Mouse (Mus musculus) limb, embryonic 11.5 days (tissue): ENCODE data around the gene Prr22. TPM values are rescaled to one million over a fixed set of nuclear protein-coding genes. Genes with fewer than 3 reads are reported as not detected.

Experiments used
- ATAC-seq: fragments of 200-750 bp; cut with Nextera tagmentation; 2 replicates; pipeline ENCODE4 v1.8.0; 2017; ENCODE audit warnings: low read depth; ENCODE audit not compliant: insufficient number of reproducible peaks, low FRiP score, low TSS enrichment
- DNase-seq: peaks from one replicate; pipeline ENCODE4 v3.0.0-alpha.2; 2015; ENCODE audit warnings: low spot score
- H3K27ac ChIP-seq: fragments of 300-500 bp; sonication (generic); replicated peaks from 2 replicates; pipeline ENCODE4 v1.5.1; 2014; ENCODE audit warnings: low read depth, mild to moderate bottlenecking, low read length
- H3K27me3 ChIP-seq: fragments of 300-500 bp; sonication (generic); 2 replicates; pipeline ENCODE4 v1.6.1; 2014; ENCODE audit warnings: mild to moderate bottlenecking, low read length, mixed read lengths; ENCODE audit not compliant: control insufficient read depth, insufficient read depth
- H3K36me3 ChIP-seq: fragments of 300-500 bp; sonication (generic); 2 replicates; pipeline ENCODE4 v1.6.1; 2014; ENCODE audit warnings: mild to moderate bottlenecking, low read length, moderate library complexity, mixed read lengths; ENCODE audit not compliant: control insufficient read depth, insufficient read depth
- H3K4me1 ChIP-seq: fragments of 300-500 bp; sonication (generic); 2 replicates; pipeline ENCODE4 v1.6.1; 2014; ENCODE audit warnings: low read length, mixed read lengths; ENCODE audit not compliant: control insufficient read depth, insufficient read depth
- H3K4me2 ChIP-seq: fragments of 300-500 bp; sonication (generic); 2 replicates; pipeline ENCODE4 v1.6.1; 2014; ENCODE audit warnings: low read depth, mild to moderate bottlenecking, moderate library complexity; ENCODE audit not compliant: severe bottlenecking
- H3K4me3 ChIP-seq: fragments of 300-500 bp; sonication (generic); 2 replicates; pipeline ENCODE4 v1.5.1; 2014; ENCODE audit warnings: low read depth, low read length
- H3K9ac ChIP-seq: fragments of 300-500 bp; sonication (generic); 2 replicates; pipeline ENCODE4 v1.6.1; 2014; ENCODE audit warnings: mild to moderate bottlenecking, low read length
- H3K9me3 ChIP-seq: fragments of 300-500 bp; sonication (generic); 2 replicates; pipeline ENCODE4 v1.6.1; 2016; ENCODE audit warnings: low read length; ENCODE audit not compliant: control insufficient read depth
- WGBS: fragments of 180-500 bp; shearing (Covaris S2); extraction: QIAGEN DNeasy Blood & Tissue Kit; methylation state at CpG from one replicate; pipeline ENCODE4 v1.1.7; 2014; 5-methylcytosine and 5-hydroxymethylcytosine counted together
- polyA plus RNA-seq: library from polyadenylated mRNA; unstranded; fragments of >200 nt; fragmentation: Nextera tagmentation; extraction: Ambion mirVana; gene quantifications from 2 replicates; pipeline ENCODE4 v1.2.1, GENCODE M21; 2014

Gene Prr22
- polyA plus RNA-seq, 1 experiment from 2014 or later = 1.2 TPM

- no peak overlapping the region for H3K27ac ChIP-seq
- H3K4me2 ChIP-seq = peak overlapping the region; percentile 70; the same call in 1 of the 2 replicates
- H3K4me3 ChIP-seq = no peak overlapping the region; the same call in 1 of the 2 replicates
- peaks cover 17% of the 10 kb centered on the region for H3K36me3 ChIP-seq
- DNase-seq (no peak), ATAC-seq (no peak)
- 77% methylated on average over 8 of the region's 8 CpGs for WGBS
- H3K27me3 ChIP-seq = no peaks in the 10 kb centered on the region
- H3K9me3 ChIP-seq = no peaks in the 10 kb centered on the region
- H3K9ac ChIP-seq = no peak overlapping the region
- H3K4me1 ChIP-seq = peaks cover 22% of the 10 kb centered on the region; the same call in 1 of the 2 replicates
These were observed 6.3 kb upstream of the Prr22 start for GRCm38 (mm10) chr17:56763741-56764250.

- peak; percentile 85 for DNase-seq
- ATAC-seq = peak; percentile 67
- no peaks in the 10 kb centered on the region for H3K9me3 ChIP-seq
- H3K27ac ChIP-seq = peak within 1 kb of the TSS; percentile 84
- H3K4me3 ChIP-seq = peak within 1 kb of the TSS; percentile 68
- H3K36me3 ChIP-seq = peaks cover 24% of the 10 kb centered on the region
- peaks cover 15% of the 10 kb centered on the region; the same call in 1 of the 2 replicates for H3K4me1 ChIP-seq
- no peaks in the 10 kb centered on the region for H3K27me3 ChIP-seq
- 2% methylated on average over 58 of the region's 58 CpGs for WGBS
- peak within 1 kb of the TSS; percentile 80 for H3K9ac ChIP-seq
- H3K4me2 ChIP-seq = peak within 1 kb of the TSS; percentile 70
These were observed 5.3 kb upstream of the Prr22 start, which contains the start of gene Dus3l for GRCm38 (mm10) chr17:56764474-56765354. Dus3l (plus strand) TSS chr17:56764757.

- WGBS = 60% methylated on average over 12 of the region's 12 CpGs
- ATAC-seq = no peak
These were observed 4.6 kb upstream of the Prr22 start for GRCm38 (mm10) chr17:56765431-56765830.

GRCm38 (mm10) chr17:56766631-56767405, 3.2 kb upstream of the Prr22 start:
- Histone ChIP-seq H3K4me1 (peaks cover 10% of the 10 kb centered on the region; the same call in 1 of the 2 replicates), H3K4me3 (no peak overlapping the region), H3K4me2 (no peak overlapping the region), H3K9ac (no peak overlapping the region), H3K36me3 (peaks cover 30% of the 10 kb centered on the region), H3K9me3 (no peaks in the 10 kb centered on the region), H3K27me3 (no peaks in the 10 kb centered on the region), H3K27ac (no peak overlapping the region)
- ATAC-seq (no peak), DNase-seq (no peak)
- WGBS = 92% methylated on average over 27 of the region's 27 CpGs

More at GRCm38 (mm10) chr17:56765431-56765830, 4.6 kb upstream of the Prr22 start:
- H3K4me3 ChIP-seq = peak overlapping the region; percentile 68
- H3K9me3 ChIP-seq = no peaks in the 10 kb centered on the region
- H3K27ac ChIP-seq = no peak overlapping the region
- H3K27me3 ChIP-seq = no peaks in the 10 kb centered on the region
- H3K4me1 ChIP-seq = peaks cover 11% of the 10 kb centered on the region; the same call in 1 of the 2 replicates
- no peak for DNase-seq
- H3K9ac ChIP-seq = peak overlapping the region; percentile 80; the same call in 1 of the 2 replicates
- peaks cover 24% of the 10 kb centered on the region for H3K36me3 ChIP-seq
- H3K4me2 ChIP-seq = peak overlapping the region; percentile 70

GRCm38 (mm10) chr17:56767531-56768135, 2.4 kb upstream of the Prr22 start:
- WGBS = 94% methylated on average over 29 of the region's 29 CpGs
- DNase-seq = no peak
- Histone ChIP-seq H3K27ac (no peak overlapping the region), H3K4me1 (0 out of 2 replicates have a peak, but pooled peaks cover 5% of the 10 kb centered on the region), H3K4me2 (no peak overlapping the region), H3K9me3 (no peaks in the 10 kb centered on the region), H3K27me3 (no peaks in the 10 kb centered on the region), H3K4me3 (no peak overlapping the region), H3K36me3 (peaks cover 30% of the 10 kb centered on the region), H3K9ac (no peak overlapping the region)
- no peak for ATAC-seq

- 92% methylated on average over 11 of the region's 11 CpGs for WGBS
- no peak overlapping the region for H3K4me3 ChIP-seq
- peaks cover 30% of the 10 kb centered on the region for H3K36me3 ChIP-seq
- no peak overlapping the region for H3K4me2 ChIP-seq
- H3K27me3 ChIP-seq = no peaks in the 10 kb centered on the region
- H3K9ac ChIP-seq = no peak overlapping the region
- H3K27ac ChIP-seq = no peak overlapping the region
- no peaks in the 10 kb centered on the region for H3K9me3 ChIP-seq
- ATAC-seq = no peak
- DNase-seq = no peak
- H3K4me1 ChIP-seq = 0 out of 2 replicates have a peak, but pooled peaks cover 5% of the 10 kb centered on the region
These were observed 1.1 kb upstream of the Prr22 start for GRCm38 (mm10) chr17:56768941-56769340.

GRCm38 (mm10) chr17:56777568-56777967, 7.5 kb downstream of the Prr22 start:
- ATAC-seq = no peak
- WGBS = 91% methylated on average over 11 of the region's 11 CpGs
- Histone ChIP-seq H3K4me1 (no peaks in the 10 kb centered on the region), H3K9me3 (peaks cover 5% of the 10 kb centered on the region; the same call in 1 of the 2 replicates), H3K27me3 (no peaks in the 10 kb centered on the region), H3K4me2 (no peak overlapping the region), H3K9ac (no peak overlapping the region), H3K4me3 (no peak overlapping the region), H3K36me3 (peaks cover 6% of the 10 kb centered on the region), H3K27ac (no peak overlapping the region)
- no peak for DNase-seq
